Mouse (Mus musculus) testis, adult 2 months (tissue): Measurements from ENCODE around the gene Gabbr1.

Experiments used
- CTCF ChIP-seq: fragments of 200-500 bp; IDR thresholded peaks from 2 replicates; pipeline ENCODE4 v1.5.1; 2012; ENCODE audit warnings: low read depth, mild to moderate bottlenecking, inconsistent platforms, low read length, moderate library complexity; ENCODE audit not compliant: control insufficient read depth, insufficient read depth, insufficient replicate concordance
- POLR2A ChIP-seq: fragments of 200-500 bp; IDR thresholded peaks from 2 replicates; pipeline ENCODE4 v1.6.1; 2012; ENCODE audit warnings: low read depth, mild to moderate bottlenecking, inconsistent platforms, low read length, moderate library complexity; ENCODE audit not compliant: control insufficient read depth

DNA sequence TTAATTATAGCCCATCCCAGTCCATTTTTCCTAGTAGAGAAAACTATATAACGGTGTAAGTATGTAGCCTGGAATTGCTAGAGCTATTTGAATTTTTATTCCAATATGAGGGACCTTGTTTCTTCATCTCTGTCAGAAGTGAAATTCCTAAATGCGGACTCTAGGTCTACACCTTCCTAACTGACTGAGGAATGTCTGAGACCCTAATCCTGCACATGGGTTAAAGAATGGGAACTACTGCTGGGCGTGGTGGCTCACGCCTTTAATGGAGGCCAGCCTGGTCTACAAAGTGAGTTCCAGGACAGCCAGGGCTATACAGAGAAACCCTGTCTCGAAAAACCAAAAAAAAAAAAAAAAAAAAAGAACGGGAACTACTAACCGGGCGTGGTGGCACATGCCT is 16.6 kb upstream of the Gabbr1 start:
- no peak for TF ChIP-seq CTCF
- TF ChIP-seq POLR2A = no peak
